In genomic region chr11:43528683-43529499, GRCm38 (mm10) we compare ENCODE assay signal across 8 mouse cellular contexts. TPM values are rescaled to one million over a fixed set of nuclear protein-coding genes. Genes with fewer than 3 reads are reported as not detected.
DNase-seq lines count a peak whose midpoint lies in the region; ATAC-seq and TF ChIP-seq lines count a peak whose summit lies in the region.

Ccnjl (plus strand) TSS chr11:43528784.

- H3K27ac ChIP-seq in embryonic fibroblast, embryonic 13.5 days (ENCODE audit: insufficient read depth, low read length), result no peak within 1 kb of the TSS
- H3K27ac ChIP-seq in heart, embryonic 16.5 days (ENCODE audit: low read length), result peak within 1 kb of the TSS; percentile 92
- peak within 1 kb of the TSS; percentile 74 for H3K27ac ChIP-seq in lung, postnatal 0 days (ENCODE audit: low read length)

- H3K9me3 ChIP-seq in heart, embryonic 16.5 days (replicated peaks; ENCODE audit: control insufficient read depth, low read length), result no peaks in the 10 kb centered on the region
- H3K9me3 ChIP-seq in lung, postnatal 0 days (ENCODE audit: low read length), result no peaks in the 10 kb centered on the region

- under 1% methylated on average over 79 of the region's 79 CpGs for WGBS in heart, embryonic 16.5 days
- WGBS in lung, postnatal 0 days, result 1% methylated on average over 65 of the region's 79 CpGs

- H3K4me2 ChIP-seq in heart, embryonic 16.5 days (ENCODE audit: low read depth, low read length), result peak within 1 kb of the TSS; percentile 65
- H3K4me2 ChIP-seq in lung, postnatal 0 days (replicated peaks; ENCODE audit: low read depth, low read length), result peak within 1 kb of the TSS; percentile 96

- H3K27me3 ChIP-seq in heart, embryonic 16.5 days (ENCODE audit: control insufficient read depth, insufficient read depth, low read length), result no peaks in the 10 kb centered on the region
- no peaks in the 10 kb centered on the region for H3K27me3 ChIP-seq in lung, postnatal 0 days (replicated peaks; ENCODE audit: insufficient read depth, low read length)

- TF ChIP-seq EP300 in lung, postnatal 0 days (IDR thresholded peaks at IDR 0.05), result no peak

- H3K4me3 ChIP-seq in embryonic fibroblast, embryonic 13.5 days (ENCODE audit: insufficient read depth, low read length), result peak within 1 kb of the TSS; percentile 58
- H3K4me3 ChIP-seq in heart, embryonic 16.5 days (ENCODE audit: low read length), result peak within 1 kb of the TSS; percentile 79
- peak within 1 kb of the TSS; percentile 74 for H3K4me3 ChIP-seq in lung, postnatal 0 days (ENCODE audit: low read depth, low read length)

- ATAC-seq in heart, embryonic 16.5 days (replicated peaks; ENCODE audit: extremely low read depth, insufficient read depth, low FRiP score), result peak; percentile 91
- ATAC-seq in lung, postnatal 0 days, result peak; percentile 88

- peak; percentile 41; the same call in 1 of the 2 replicates for TF ChIP-seq CTCF in embryonic fibroblast, embryonic 13.5 days (IDR thresholded peaks at IDR 0.05; ENCODE audit: borderline replicate concordance, insufficient read depth, low read length)
- peak; percentile 60 for TF ChIP-seq CTCF in lung, postnatal 0 days (IDR thresholded peaks at IDR 0.05)

- peak; percentile 13 to 54 for DNase-seq in CD8-positive naive resting alpha-beta T cell, adult 2 months (ENCODE audit: low read depth in 2 of 2, low spot score in 2 of 2)
- peak; percentile 65 for DNase-seq in brain, adult 2 months (ENCODE audit: low read depth, low spot score)
- DNase-seq in kidney, postnatal 10 days, result peak; percentile 86
- peak; percentile 77 for DNase-seq in lung, postnatal 0 days (ENCODE audit: low spot score)
- DNase-seq in ovary, postnatal 10 days (ENCODE audit: low spot score), result peak; percentile 56
- DNase-seq in thymus, postnatal 4 days, result peak; percentile 89

- H3K36me3 ChIP-seq in heart, embryonic 16.5 days (ENCODE audit: control insufficient read depth, insufficient read depth), result peaks cover 10% of the 10 kb centered on the region
- no peaks in the 10 kb centered on the region for H3K36me3 ChIP-seq in lung, postnatal 0 days (ENCODE audit: insufficient read depth, low read length)

- no peaks in the 10 kb centered on the region for H3K4me1 ChIP-seq in embryonic fibroblast, embryonic 13.5 days (ENCODE audit: control insufficient read depth, insufficient read depth, low read length)
- peaks cover 26% of the 10 kb centered on the region for H3K4me1 ChIP-seq in heart, embryonic 16.5 days (ENCODE audit: control insufficient read depth, insufficient read depth, low read length)
- H3K4me1 ChIP-seq in lung, postnatal 0 days (ENCODE audit: insufficient read depth, low read depth, low read length), result 0 out of 2 replicates have a peak, but pooled peaks cover 7% of the 10 kb centered on the region

- no peak for TF ChIP-seq POLR2A in embryonic fibroblast, embryonic 13.5 days (IDR thresholded peaks at IDR 0.05; ENCODE audit: low read depth, low read length)

- H3K9ac ChIP-seq in heart, embryonic 16.5 days (ENCODE audit: low read length), result peak within 1 kb of the TSS; percentile 97
- peak within 1 kb of the TSS; percentile 69 for H3K9ac ChIP-seq in lung, postnatal 0 days (replicated peaks; ENCODE audit: low read depth)

RNA-seq across cellular contexts. Expression of gene Ccnjl, which starts in this region (rescaled TPM):
- polyA plus RNA-seq in embryonic fibroblast, embryonic 13.5 days (2011; ENCODE audit: insufficient read length, low read depth, missing spikeins), result 0.26 and 0.43 TPM in 2 replicates
- polyA plus RNA-seq in heart, embryonic 16.5 days (2015; fragmentation: Nextera tagmentation; extraction: Ambion mirVana), result 19.5 and 20.4 TPM in 2 replicates
- polyA plus RNA-seq in lung, postnatal 0 days (2015; fragmentation: Nextera tagmentation; extraction: Ambion mirVana), result 6.5 and 9.4 TPM in 2 replicates

Comparison
In these comparisons a context has a peak if more than half of its experiments do, and no peak if none do; other contexts are left out.
1. DNase-seq: peak in every context shown above with its lines; median percentile 89 in thymus, postnatal 4 days; 86 in kidney, postnatal 10 days; 77 in lung, postnatal 0 days; 65 in brain, adult 2 months; 56 in ovary, postnatal 10 days; 34 in CD8-positive naive resting alpha-beta T cell, adult 2 months.